Mouse (Mus musculus) heart, embryonic 13.5 days (tissue): ENCODE data around the gene Tmem206. TPM values are rescaled to one million over a fixed set of nuclear protein-coding genes. Genes with fewer than 3 reads are reported as not detected.

Source experiments
- polyA plus RNA-seq: library from polyadenylated mRNA; unstranded; fragments of >200 nt; fragmentation: Nextera tagmentation; extraction: Ambion mirVana; gene quantifications from 2 replicates; pipeline ENCODE4 v1.2.1, GENCODE M21; 2015

Gene Tmem206
- polyA plus RNA-seq, 1 experiment from 2014 or later = 16.2 TPM

Other genes with a start within 250 kb of the Tmem206 start
- gene Batf3, start 228.1 kb upstream of the Tmem206 start, polyA plus RNA-seq = 3.5 and 4.3 TPM in 2 replicates
- not detected in 2 replicates for gene Fam71a, start 161.1 kb upstream of the Tmem206 start, polyA plus RNA-seq
- gene Atf3, start 107.9 kb upstream of the Tmem206 start, polyA plus RNA-seq = 14.0 and 15.2 TPM in 2 replicates
- gene Nenf, start 7.7 kb upstream of the Tmem206 start, polyA plus RNA-seq = 98.9 and 104 TPM in 2 replicates
- gene Ppp2r5a, start 77.4 kb downstream of the Tmem206 start, polyA plus RNA-seq = 21.2 and 22.6 TPM in 2 replicates
- gene Dtl, start 249.6 kb downstream of the Tmem206 start, polyA plus RNA-seq = 29.3 and 31.2 TPM in 2 replicates
- 34.1 and 37.2 TPM in 2 replicates for gene Ints7, start 249.7 kb downstream of the Tmem206 start, polyA plus RNA-seq